Mouse (Mus musculus): ENCODE measurements around the gene Rdh16f1. TPM values are rescaled to one million over a fixed set of nuclear protein-coding genes. Genes with fewer than 3 reads are reported as not detected.

Gene Rdh16f1
- not detected for polyA plus RNA-seq (2014; fragmentation: Illumina TruSeq; extraction: RNeasy Lipid Tissue Mini Kit (QIAGEN cat#74804))

GRCm38 (mm10) chr10:127759181-127760110 lies at the start of gene Rdh16f1, which contains the start of gene Rdh1:
Rdh16f1 (plus strand) TSS chr10:127759787.
Rdh1 (plus strand) TSS chr10:127759721.

GRCm38 (mm10) chr10:127724178-127724577 lies 35.4 kb upstream of the Rdh16f1 start, which contains the start of gene Tac2:
Tac2 (plus strand) TSS chr10:127724478.

DNA sequence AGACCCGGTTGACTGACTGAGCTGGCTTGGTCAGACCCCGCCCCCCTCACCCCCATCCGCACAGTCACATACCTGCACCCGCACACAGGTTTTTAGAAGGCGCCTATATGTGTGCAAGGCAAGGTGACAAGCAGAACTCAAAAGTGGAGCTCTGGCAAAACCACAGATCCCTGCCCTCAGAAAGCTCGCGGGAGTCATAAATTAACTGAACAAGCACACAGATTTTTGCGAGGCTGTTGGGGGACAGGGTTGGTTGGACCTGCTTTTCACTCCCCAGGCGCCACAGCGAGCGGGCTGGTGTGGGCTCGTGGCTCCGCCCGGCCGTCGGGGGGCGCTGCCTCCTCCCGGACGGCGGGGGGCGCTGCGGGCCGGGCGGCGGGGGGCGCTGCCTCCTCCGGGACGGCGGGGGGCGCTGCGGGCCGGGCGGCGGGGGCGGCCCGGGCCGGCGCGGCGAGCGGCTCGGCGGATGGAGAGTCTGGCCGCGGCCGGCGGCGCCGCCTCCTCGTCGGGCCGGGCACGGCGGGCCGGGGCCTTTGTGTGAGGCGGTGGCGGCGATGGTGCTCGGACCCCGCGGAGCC lies 20.4 kb upstream of the Rdh16f1 start, which contains the start of gene Zbtb39:
Gene Zbtb39 (plus strand): TSS at position 456 of the 578 bp plus-strand sequence.

DNA sequence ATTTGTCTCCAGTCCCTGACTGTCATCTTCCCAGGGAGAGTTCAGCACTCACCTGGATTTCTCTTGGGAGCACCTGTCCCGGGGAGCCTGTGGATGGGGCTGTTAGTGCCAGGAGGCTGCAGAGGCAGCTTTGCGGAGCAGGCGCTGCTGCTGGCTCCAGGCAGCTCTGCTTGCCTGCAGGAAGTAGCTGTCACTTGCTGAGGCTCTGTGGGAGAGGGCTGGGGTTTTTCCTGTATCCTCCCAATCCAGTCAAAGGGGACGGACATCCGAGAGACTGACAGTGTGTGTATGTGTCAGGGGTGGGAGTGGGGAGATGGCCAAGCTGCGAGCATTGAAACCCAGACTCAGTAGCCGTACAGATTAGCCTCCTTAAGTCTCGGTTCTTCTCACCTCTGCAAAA lies 8.0 kb upstream of the Rdh16f1 start, which contains the start of gene Gpr182:
Gene Gpr182 (minus strand): TSS at position 185 of the 400 bp plus-strand sequence.

GRCm38 (mm10) chr10:127776011-127776410 lies 16.4 kb downstream of the Rdh16f1 start, which contains the start of gene Rdh9:
Rdh9 (plus strand) TSS chr10:127776386.

DNA sequence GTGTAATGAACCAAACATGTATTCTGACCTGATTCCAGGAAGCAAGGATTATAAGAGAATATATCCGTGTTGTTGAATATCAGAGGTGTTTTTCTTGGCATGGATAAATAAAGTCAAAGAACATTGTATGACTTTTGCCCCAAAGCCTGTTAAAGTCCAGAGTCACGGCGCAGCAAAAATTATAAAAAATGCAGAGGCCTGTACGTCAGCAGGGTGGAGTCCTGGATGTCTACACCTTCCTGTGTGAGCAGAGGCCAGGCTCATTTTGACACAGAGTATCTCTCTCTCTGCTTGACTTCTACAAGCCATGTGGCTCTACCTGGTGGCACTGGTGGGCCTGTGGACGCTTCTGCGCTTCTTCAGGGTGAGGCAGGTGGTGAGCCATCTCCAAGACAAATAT lies 41.3 kb downstream of the Rdh16f1 start, which contains the start of gene Rdh16:
Gene Rdh16 (plus strand): TSS at position 262 of the 400 bp plus-strand sequence.

Other genes with a start within 250 kb of the Rdh16f1 start
- not detected for gene Ndufa4l2, start 244.8 kb upstream of the Rdh16f1 start, polyA plus RNA-seq (2014; fragmentation: Illumina TruSeq; extraction: RNeasy Lipid Tissue Mini Kit (QIAGEN cat#74804))
- 2.8 TPM for gene Shmt2, start 237.3 kb upstream of the Rdh16f1 start, polyA plus RNA-seq (2014; fragmentation: Illumina TruSeq; extraction: RNeasy Lipid Tissue Mini Kit (QIAGEN cat#74804))
- not detected for gene Nxph4, start 225.2 kb upstream of the Rdh16f1 start, polyA plus RNA-seq (2014; fragmentation: Illumina TruSeq; extraction: RNeasy Lipid Tissue Mini Kit (QIAGEN cat#74804))
- gene Lrp1, start 138.6 kb upstream of the Rdh16f1 start, polyA plus RNA-seq (2014; fragmentation: Illumina TruSeq; extraction: RNeasy Lipid Tissue Mini Kit (QIAGEN cat#74804)) = 12.3 TPM
- 22.9 TPM for gene Stat6, start 116.8 kb upstream of the Rdh16f1 start, polyA plus RNA-seq (2014; fragmentation: Illumina TruSeq; extraction: RNeasy Lipid Tissue Mini Kit (QIAGEN cat#74804))
- gene Nemp1, start 92.9 kb upstream of the Rdh16f1 start, polyA plus RNA-seq (2014; fragmentation: Illumina TruSeq; extraction: RNeasy Lipid Tissue Mini Kit (QIAGEN cat#74804)) = 19.4 TPM
- gene Nab2, start 91.2 kb upstream of the Rdh16f1 start, polyA plus RNA-seq (2014; fragmentation: Illumina TruSeq; extraction: RNeasy Lipid Tissue Mini Kit (QIAGEN cat#74804)) = 3.2 TPM
- gene Myo1a, start 54.6 kb upstream of the Rdh16f1 start, polyA plus RNA-seq (2014; fragmentation: Illumina TruSeq; extraction: RNeasy Lipid Tissue Mini Kit (QIAGEN cat#74804)) = 0.17 TPM
- gene Tac2, start 35.3 kb upstream of the Rdh16f1 start, polyA plus RNA-seq (2014; fragmentation: Illumina TruSeq; extraction: RNeasy Lipid Tissue Mini Kit (QIAGEN cat#74804)) = not detected
- 4.6 TPM for gene Zbtb39, start 20.2 kb upstream of the Rdh16f1 start, polyA plus RNA-seq (2014; fragmentation: Illumina TruSeq; extraction: RNeasy Lipid Tissue Mini Kit (QIAGEN cat#74804))
- gene Gpr182, start 8.1 kb upstream of the Rdh16f1 start, polyA plus RNA-seq (2014; fragmentation: Illumina TruSeq; extraction: RNeasy Lipid Tissue Mini Kit (QIAGEN cat#74804)) = 0.71 TPM
- 1.4 TPM for gene Rdh1, start 66 bp upstream of the Rdh16f1 start, polyA plus RNA-seq (2014; fragmentation: Illumina TruSeq; extraction: RNeasy Lipid Tissue Mini Kit (QIAGEN cat#74804))
- 4.1 TPM for gene Rdh9, start 16.6 kb downstream of the Rdh16f1 start, polyA plus RNA-seq (2014; fragmentation: Illumina TruSeq; extraction: RNeasy Lipid Tissue Mini Kit (QIAGEN cat#74804))
- gene Rdh16, start 41.4 kb downstream of the Rdh16f1 start, polyA plus RNA-seq (2014; fragmentation: Illumina TruSeq; extraction: RNeasy Lipid Tissue Mini Kit (QIAGEN cat#74804)) = 0.14 TPM
- gene Rdh19, start 90.1 kb downstream of the Rdh16f1 start, polyA plus RNA-seq (2014; fragmentation: Illumina TruSeq; extraction: RNeasy Lipid Tissue Mini Kit (QIAGEN cat#74804)) = not detected
- not detected for gene Rdh16f2, start 106.7 kb downstream of the Rdh16f1 start, polyA plus RNA-seq (2014; fragmentation: Illumina TruSeq; extraction: RNeasy Lipid Tissue Mini Kit (QIAGEN cat#74804))
- gene Rdh7, start 129.0 kb downstream of the Rdh16f1 start, polyA plus RNA-seq (2014; fragmentation: Illumina TruSeq; extraction: RNeasy Lipid Tissue Mini Kit (QIAGEN cat#74804)) = not detected
- 0.46 TPM for gene Sdr9c7, start 138.7 kb downstream of the Rdh16f1 start, polyA plus RNA-seq (2014; fragmentation: Illumina TruSeq; extraction: RNeasy Lipid Tissue Mini Kit (QIAGEN cat#74804))
- not detected for gene Hsd17b6, start 247.8 kb downstream of the Rdh16f1 start, polyA plus RNA-seq (2014; fragmentation: Illumina TruSeq; extraction: RNeasy Lipid Tissue Mini Kit (QIAGEN cat#74804))

Measured in ovary, adult 10 weeks (tissue).